ENCODE assay signal across 10 mouse cellular contexts in genomic region chr6:83731128-83731527, GRCm38 (mm10). TPM values are rescaled to one million over a fixed set of nuclear protein-coding genes. Genes with fewer than 3 reads are reported as not detected.
A peak's percentile ranks its signal among the peaks of the same experiment; 100 is the strongest.
DNase-seq lines count a peak whose midpoint lies in the region; ATAC-seq and TF ChIP-seq lines count a peak whose summit lies in the region.
"Had no signal": no experiment of that assay in that cellular context is flagged by ENCODE, and none has a peak within 500 bp of the region (broad histone marks: within the 10 kb centered on the region; RNA-seq: fewer than 3 reads in every experiment).

No protein-coding gene starts in this region.

- H3K9me3 ChIP-seq in heart, embryonic 12.5 days (replicated peaks) = peaks cover 10% of the 10 kb centered on the region
- H3K9me3 ChIP-seq: lung, embryonic 15.5 days had no signal

- no peaks in the 10 kb centered on the region for H3K36me3 ChIP-seq in heart, adult 2 months (ENCODE audit: control insufficient read depth, insufficient read depth, low read length)
- H3K36me3 ChIP-seq in heart, embryonic 12.5 days = no peaks in the 10 kb centered on the region
- H3K36me3 ChIP-seq: embryonic facial prominence, embryonic 12.5 days; lung, embryonic 15.5 days had no signal

- H3K27me3 ChIP-seq in heart, adult 2 months (ENCODE audit: control insufficient read depth, insufficient read depth, low read length) = no peaks in the 10 kb centered on the region
- peaks cover 61% of the 10 kb centered on the region for H3K27me3 ChIP-seq in heart, embryonic 12.5 days (replicated peaks)

- no peak overlapping the region for H3K9ac ChIP-seq in heart, adult 2 months (ENCODE audit: low read depth, low read length)
- no peak overlapping the region for H3K9ac ChIP-seq in heart, embryonic 12.5 days
- H3K9ac ChIP-seq: embryonic facial prominence, embryonic 12.5 days; lung, embryonic 15.5 days had no signal

- DNase-seq in heart, adult 2 months = peak; percentile 54 to 76
- DNase-seq in right cerebral cortex, postnatal 14 days = peak; percentile 45
- DNase-seq in right cerebral cortex, postnatal 25 days = no peak
- peak; percentile 48 for DNase-seq in c-Kit-positive CD71-positive TER-119-positive erythroid progenitor cells, embryonic 14.5 days (ENCODE audit: low spot score)
- DNase-seq in heart, postnatal 4 days = peak; percentile 86
- DNase-seq in thymus, postnatal 14 days = peak; percentile 82

- ATAC-seq in heart, embryonic 12.5 days (ENCODE audit: insufficient number of reproducible peaks, low FRiP score) = no peak
- ATAC-seq in megakaryocyte progenitor cell, adult 5-6 weeks (replicated peaks; ENCODE audit: poor library complexity) = peak; percentile 85

- WGBS in heart, adult 2 months = 23% methylated on average over 5 of the region's 5 CpGs
- 28% methylated on average over 5 of the region's 5 CpGs for WGBS in heart, embryonic 12.5 days

- intact Hi-C loops in heart, adult 2 months (cut with DNase I) = loop anchor here (1.0 kb wide), 1 partner anchor 37 kb away; no protein-coding TSS in a partner anchor

- TF ChIP-seq CTCF in heart, adult 2 months (IDR thresholded peaks at IDR 0.05) = peak; percentile 85

- no peaks in the 10 kb centered on the region for H3K79me2 ChIP-seq in heart, adult 2 months (replicated peaks; ENCODE audit: control insufficient read depth, insufficient read depth, low read length)

- no peak overlapping the region for H3K4me2 ChIP-seq in heart, embryonic 12.5 days
- H3K4me2 ChIP-seq: embryonic facial prominence, embryonic 12.5 days; lung, embryonic 15.5 days had no signal

- H3K4me1 ChIP-seq in heart, adult 2 months (ENCODE audit: control insufficient read depth, insufficient read depth, low read length) = no peaks in the 10 kb centered on the region
- H3K4me1 ChIP-seq in heart, embryonic 12.5 days (replicated peaks) = no peaks in the 10 kb centered on the region
- H3K4me1 ChIP-seq: embryonic facial prominence, embryonic 12.5 days; lung, embryonic 15.5 days had no signal

- no peak for TF ChIP-seq EP300 in heart, adult 2 months (IDR thresholded peaks at IDR 0.05; ENCODE audit: insufficient read depth, low read depth, low read length)

- no peak overlapping the region for H3K27ac ChIP-seq in heart, adult 2 months
- H3K27ac ChIP-seq in heart, embryonic 12.5 days (ENCODE audit: poor library complexity, severe bottlenecking) = no peak overlapping the region
- H3K27ac ChIP-seq: embryonic facial prominence, embryonic 12.5 days; lung, embryonic 15.5 days had no signal

- no peak for TF ChIP-seq POLR2A in heart, adult 2 months (IDR thresholded peaks at IDR 0.05; ENCODE audit: insufficient read depth, low read depth, low read length)

- H3K4me3 ChIP-seq in heart, adult 2 months = no peak overlapping the region
- H3K4me3 ChIP-seq in heart, embryonic 12.5 days = no peak overlapping the region
- H3K4me3 ChIP-seq: embryonic facial prominence, embryonic 12.5 days; lung, embryonic 15.5 days had no signal

RNA-seq across cellular contexts. Expression of gene Atp6v1b1, which starts 11.7 kb away (rescaled TPM):
- total RNA-seq in heart, adult 2 months (2021) = not detected
- 1.4 TPM in 1 of 2 replicates, not detected in the other for polyA plus RNA-seq in heart, adult 2 months (2012; rRNA removed)
- polyA plus RNA-seq in heart, embryonic 12.5 days (2016; fragmentation: Nextera tagmentation; extraction: Ambion mirVana) = not detected in 2 replicates
- total RNA-seq in heart, postnatal 4 days (2021) = not detected
- total RNA-seq in megakaryocyte progenitor cell, adult 5-6 weeks (2015) = not detected in 2 replicates
- total RNA-seq in megakaryocyte progenitor cell, adult 5-6 weeks (2017) = not detected in 2 replicates

RNA-seq across cellular contexts. Expression of gene Vax2, which starts 20.1 kb away (rescaled TPM):
- not detected for total RNA-seq in heart, adult 2 months (2021)
- not detected in 2 replicates for polyA plus RNA-seq in heart, adult 2 months (2012; rRNA removed)
- 0.14 TPM in 1 of 2 replicates, not detected in the other for polyA plus RNA-seq in heart, embryonic 12.5 days (2016; fragmentation: Nextera tagmentation; extraction: Ambion mirVana)
- not detected for total RNA-seq in heart, postnatal 4 days (2021)
- total RNA-seq in megakaryocyte progenitor cell, adult 5-6 weeks (2015) = not detected in 2 replicates
- total RNA-seq in megakaryocyte progenitor cell, adult 5-6 weeks (2017) = not detected in 2 replicates
- polyA plus RNA-seq: lung, embryonic 15.5 days had no signal

RNA-seq across cellular contexts. Expression of gene Ankrd53, which starts 31.3 kb away (rescaled TPM):
- not detected for total RNA-seq in heart, adult 2 months (2021)
- 0.12 TPM in 1 of 2 replicates, not detected in the other for polyA plus RNA-seq in heart, adult 2 months (2012; rRNA removed)
- polyA plus RNA-seq in heart, embryonic 12.5 days (2016; fragmentation: Nextera tagmentation; extraction: Ambion mirVana) = not detected in 2 replicates
- total RNA-seq in heart, postnatal 4 days (2021) = not detected
- not detected in 2 replicates for total RNA-seq in megakaryocyte progenitor cell, adult 5-6 weeks (2015)
- total RNA-seq in megakaryocyte progenitor cell, adult 5-6 weeks (2017) = not detected in 2 replicates
- polyA plus RNA-seq: lung, embryonic 15.5 days had no signal

RNA-seq across cellular contexts. Expression of gene Tex261, which starts 44.5 kb away (rescaled TPM):
- 100 to 1,000 TPM in 1 of 2 experiments, 10 to 100 TPM in 1; 90.6 to 102 TPM for total RNA-seq in heart, adult 2 months (2021)
- polyA plus RNA-seq in heart, adult 2 months (2012; rRNA removed) = 126 and 156 TPM in 2 replicates
- 67.7 and 76.3 TPM in 2 replicates for polyA plus RNA-seq in heart, embryonic 12.5 days (2016; fragmentation: Nextera tagmentation; extraction: Ambion mirVana)
- total RNA-seq in heart, postnatal 4 days (2021) = 10 to 100 TPM; 85.2 to 85.8 TPM
- 57.5 TPM in 2 replicates for total RNA-seq in megakaryocyte progenitor cell, adult 5-6 weeks (2015)
- total RNA-seq in megakaryocyte progenitor cell, adult 5-6 weeks (2017) = 36.5 and 39.8 TPM in 2 replicates

RNA-seq across cellular contexts. Expression of gene Cd207, which starts 53.5 kb away (rescaled TPM):
- total RNA-seq in heart, adult 2 months (2021) = 1 to 10 TPM in 1 of 2 experiments, under 1 TPM in 1; 0.86 to 1.1 TPM
- polyA plus RNA-seq in heart, adult 2 months (2012; rRNA removed) = 1.6 and 4.2 TPM in 2 replicates
- not detected in 2 replicates for polyA plus RNA-seq in heart, embryonic 12.5 days (2016; fragmentation: Nextera tagmentation; extraction: Ambion mirVana)
- total RNA-seq in heart, postnatal 4 days (2021) = under 1 TPM; 0.56 to 0.88 TPM
- not detected in 2 replicates for total RNA-seq in megakaryocyte progenitor cell, adult 5-6 weeks (2015)
- total RNA-seq in megakaryocyte progenitor cell, adult 5-6 weeks (2017) = not detected in 2 replicates
- polyA plus RNA-seq: embryonic facial prominence, embryonic 12.5 days; lung, embryonic 15.5 days had no signal
